Mouse (Mus musculus): ENCODE results near the gene Flot1. TPM values are rescaled to one million over a fixed set of nuclear protein-coding genes. Genes with fewer than 3 reads are reported as not detected.

Flot1 gene
- 10 to 100 TPM; 20.5 to 31.1 (median 28.1) TPM for polyA plus RNA-seq (2017; shearing (Covaris generic))

DNA sequence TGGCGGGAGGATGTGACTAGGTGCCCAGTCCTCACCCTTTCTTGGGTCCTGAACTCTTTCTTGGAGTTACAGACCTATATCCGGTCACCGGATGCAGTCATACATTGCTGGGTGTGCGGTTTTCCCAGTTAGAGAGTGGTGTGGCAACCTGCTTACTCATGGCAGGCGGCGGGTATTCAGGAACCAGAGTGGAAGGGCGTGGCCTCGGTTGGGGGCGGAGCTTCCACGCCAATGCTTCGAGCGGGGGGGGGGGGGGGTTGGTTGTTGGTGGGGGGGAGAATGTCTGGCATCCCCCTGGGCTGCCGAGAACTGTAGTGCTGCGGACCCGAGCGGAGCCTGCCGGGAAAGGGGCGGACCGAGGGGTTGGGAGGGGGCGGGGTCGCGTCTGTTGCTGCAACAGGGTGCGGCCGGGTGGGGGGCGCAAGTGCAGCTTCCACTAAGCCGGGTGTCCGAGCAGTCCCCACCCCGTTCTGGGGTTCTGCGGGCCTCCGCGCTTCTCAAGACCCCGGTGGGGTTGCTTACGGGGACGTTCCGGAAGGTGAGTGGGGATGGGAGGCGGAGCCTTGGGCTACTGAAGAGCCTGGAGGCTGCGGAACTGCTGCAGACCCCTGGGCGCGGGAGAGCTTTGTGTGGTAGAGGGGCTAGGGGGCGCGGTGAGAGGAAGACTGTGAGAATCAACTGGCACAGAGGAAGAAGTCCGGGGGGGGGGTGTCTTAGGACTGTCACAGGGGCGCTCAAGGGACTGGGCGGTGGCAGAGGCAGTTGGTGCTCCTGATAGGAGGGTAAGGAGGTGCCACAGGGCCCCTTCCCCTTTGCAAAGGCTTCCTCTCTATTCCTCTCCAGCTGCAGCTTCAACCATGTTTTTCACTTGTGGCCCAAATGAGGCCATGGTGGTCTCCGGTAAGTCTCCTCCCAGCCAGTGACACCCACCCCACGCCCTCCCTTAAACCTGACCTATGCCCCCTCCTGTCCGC lies at the start of gene Flot1:
Gene Flot1, plus strand, starts transcription at position 267 of the 974 bp plus-strand sequence.
- peak; percentile 81 for ATAC-seq

DNA sequence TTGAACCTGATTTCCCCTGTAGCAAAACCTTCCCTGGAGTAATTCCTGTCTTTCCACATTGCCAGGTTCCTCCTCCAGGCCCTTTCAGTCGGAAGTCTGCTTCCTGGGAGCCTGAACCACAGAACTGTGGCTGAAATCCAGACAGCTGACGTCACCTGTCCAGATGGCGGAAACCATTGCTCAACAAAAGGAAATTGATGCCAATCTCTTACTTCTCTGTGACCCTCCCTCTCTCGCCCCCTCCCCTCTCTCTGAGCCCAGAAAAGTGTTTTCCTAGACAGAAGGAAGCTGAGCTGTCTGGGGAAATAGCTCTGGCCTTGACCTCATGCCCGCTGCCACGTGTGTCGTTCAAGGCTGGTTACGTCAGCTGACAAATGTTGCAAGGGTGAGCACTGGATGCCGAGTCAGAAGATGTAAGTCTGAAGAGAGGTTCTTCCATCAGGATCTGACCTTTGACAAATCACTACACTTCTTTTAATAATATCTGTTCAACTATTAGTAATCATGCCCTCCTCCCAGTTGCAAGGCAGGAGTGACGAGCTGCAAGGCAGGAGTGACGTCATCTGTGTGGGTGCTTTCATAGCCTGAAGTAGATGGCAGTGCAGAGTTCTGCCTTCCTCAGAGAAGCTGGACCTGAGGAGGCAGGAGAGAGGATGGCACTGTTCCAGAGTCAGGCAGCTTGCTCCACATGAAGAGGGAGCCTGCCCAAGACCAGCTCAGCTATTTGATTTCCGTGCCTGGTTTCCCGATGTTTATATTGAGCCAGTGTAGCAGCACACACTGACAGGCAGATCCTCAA lies 46.0 kb upstream of the Flot1 start:
- ATAC-seq: no peak

- ATAC-seq: no peak
Measured at GRCm38 (mm10) chr17:35778965-35779364, 44.1 kb upstream of the Flot1 start.

DNA sequence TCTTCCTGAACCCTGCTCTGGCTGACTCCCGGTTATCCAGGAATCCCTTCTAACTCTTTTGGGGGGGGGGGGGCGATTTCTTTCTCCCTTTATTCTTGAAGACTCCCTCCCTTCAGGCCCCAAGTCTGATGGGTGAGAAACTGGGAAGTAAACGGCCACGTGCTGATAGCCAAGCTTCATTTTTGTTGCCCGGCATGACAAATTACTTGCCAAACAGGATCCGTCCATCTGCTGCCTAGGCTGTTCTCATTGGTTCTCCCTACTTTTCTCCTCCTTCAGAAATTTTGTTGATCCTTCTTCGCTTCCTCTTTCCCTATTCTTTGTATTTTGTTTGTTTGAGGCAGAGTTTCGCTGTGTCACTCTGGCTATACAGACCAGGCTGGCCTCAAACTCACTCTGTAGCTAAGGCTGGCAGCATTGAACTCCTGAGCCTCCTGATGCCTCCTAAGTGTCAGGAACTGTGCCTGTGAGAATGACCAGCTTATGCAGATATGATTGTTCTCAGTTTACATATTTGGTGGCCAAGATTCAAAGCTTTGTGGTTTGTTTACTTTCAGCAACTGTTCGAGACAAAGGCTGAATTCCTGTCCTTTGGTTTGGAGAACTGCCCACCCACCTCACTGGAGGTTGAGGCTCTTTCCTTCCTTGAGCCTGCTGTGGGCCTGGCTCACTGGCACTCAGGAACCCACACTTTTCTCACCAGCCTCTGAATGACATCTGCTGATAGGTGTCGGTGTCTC lies 43.4 kb upstream of the Flot1 start:
- no peak for ATAC-seq

DNA sequence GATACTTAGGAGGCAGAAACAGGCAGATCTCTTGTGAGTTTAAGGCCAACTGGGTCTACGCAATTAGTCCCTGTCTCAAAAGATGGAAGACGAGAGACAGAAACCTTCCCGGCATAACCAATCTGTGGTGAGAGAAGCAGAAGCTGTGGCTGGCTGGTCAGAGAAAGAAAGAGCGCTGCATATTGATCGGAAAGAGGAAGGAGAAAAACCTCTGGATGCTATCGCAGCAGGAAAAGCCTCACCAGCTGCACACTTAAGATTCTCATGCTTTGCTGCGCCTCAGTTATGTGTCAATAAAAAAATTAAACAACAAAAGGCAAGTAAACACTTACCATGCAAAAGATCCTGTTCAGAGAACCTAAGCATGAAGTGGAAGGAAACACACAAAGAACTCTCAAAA lies 42.7 kb upstream of the Flot1 start:
- no peak for ATAC-seq

DNA sequence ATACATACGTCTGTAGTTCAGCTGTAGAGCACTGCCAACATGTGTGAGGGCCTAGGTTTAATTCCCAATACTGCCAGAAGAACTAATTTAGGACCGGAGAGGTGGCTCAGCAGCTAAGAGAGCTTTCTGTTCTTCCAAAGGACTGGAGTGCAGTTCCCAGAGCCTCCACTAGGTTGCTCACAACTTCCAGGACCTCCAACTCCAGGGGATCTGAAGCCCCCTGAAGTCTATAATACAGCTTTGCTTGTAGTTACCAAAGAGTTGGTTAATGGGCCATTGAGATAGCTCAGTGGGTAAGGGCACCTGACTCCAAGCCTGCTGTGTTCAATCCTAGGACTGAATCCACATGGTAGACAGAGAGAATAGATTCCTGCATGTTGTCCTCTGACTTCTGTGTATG lies 40.6 kb upstream of the Flot1 start:
- no peak for ATAC-seq

- no peak for ATAC-seq
Measured at GRCm38 (mm10) chr17:35782924-35783323, 40.1 kb upstream of the Flot1 start.

- no peak for ATAC-seq
Measured at GRCm38 (mm10) chr17:35783944-35784343, 39.1 kb upstream of the Flot1 start.

GRCm38 (mm10) chr17:35785140-35785539 lies 37.9 kb upstream of the Flot1 start:
- ATAC-seq: no peak

DNA sequence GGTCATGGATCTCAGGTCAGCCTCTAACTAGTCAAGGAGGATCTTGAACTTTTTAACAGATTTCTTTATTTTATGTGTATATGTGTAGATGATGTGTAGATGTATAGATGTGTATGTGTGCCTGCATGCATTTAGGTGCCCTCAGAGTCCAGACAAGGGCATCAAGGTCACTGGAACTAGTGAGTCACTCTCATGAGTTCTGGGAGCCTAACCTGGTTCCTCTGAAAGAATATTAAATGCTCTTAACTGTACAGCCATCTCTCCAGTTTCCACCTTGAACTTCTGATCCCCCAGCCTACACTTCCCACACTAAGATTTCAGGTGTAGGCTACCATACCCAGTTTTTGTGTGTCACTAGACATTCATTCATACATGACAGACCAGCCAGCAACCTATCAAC lies 35.5 kb upstream of the Flot1 start:
- ATAC-seq: no peak

DNA sequence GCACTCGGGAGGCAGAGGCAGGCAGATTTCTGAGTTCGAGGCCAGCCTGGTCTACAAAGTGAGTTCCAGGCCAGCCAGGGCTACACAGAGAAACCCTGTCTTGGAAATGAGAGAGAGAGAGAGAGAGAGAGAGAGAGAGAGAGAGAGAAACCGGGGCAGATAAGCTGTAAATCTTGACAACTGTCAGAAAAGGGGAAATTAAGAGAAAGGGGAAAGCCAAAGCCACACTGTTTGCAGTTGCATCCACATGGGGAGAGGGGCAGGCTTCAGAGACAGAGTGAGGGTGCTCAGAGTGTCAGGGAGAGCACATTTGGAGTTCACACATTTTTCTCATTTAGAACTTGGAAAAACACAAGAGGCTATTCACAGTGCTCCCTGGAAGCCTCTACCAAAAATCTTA lies 35.0 kb upstream of the Flot1 start:
- no peak for ATAC-seq

DNA sequence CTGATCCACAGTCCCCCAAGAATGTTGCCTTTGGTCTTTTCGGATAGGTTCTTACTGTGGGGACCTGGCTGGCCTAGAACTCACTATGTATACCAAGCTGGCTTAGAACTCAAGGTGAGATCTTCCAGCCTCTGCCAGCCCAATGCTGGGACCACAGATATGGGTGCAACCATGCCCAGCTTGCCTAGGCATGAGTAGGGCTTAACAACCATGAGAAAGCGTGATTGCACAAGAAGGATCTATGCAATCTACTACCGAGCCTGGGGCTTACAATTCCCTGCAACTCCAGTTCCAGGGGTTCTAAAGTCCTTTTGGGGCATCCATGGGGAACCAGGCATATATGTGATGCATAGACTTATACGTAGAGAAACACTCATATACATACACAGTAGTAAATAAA lies 32.1 kb upstream of the Flot1 start:
- no peak for ATAC-seq

DNA sequence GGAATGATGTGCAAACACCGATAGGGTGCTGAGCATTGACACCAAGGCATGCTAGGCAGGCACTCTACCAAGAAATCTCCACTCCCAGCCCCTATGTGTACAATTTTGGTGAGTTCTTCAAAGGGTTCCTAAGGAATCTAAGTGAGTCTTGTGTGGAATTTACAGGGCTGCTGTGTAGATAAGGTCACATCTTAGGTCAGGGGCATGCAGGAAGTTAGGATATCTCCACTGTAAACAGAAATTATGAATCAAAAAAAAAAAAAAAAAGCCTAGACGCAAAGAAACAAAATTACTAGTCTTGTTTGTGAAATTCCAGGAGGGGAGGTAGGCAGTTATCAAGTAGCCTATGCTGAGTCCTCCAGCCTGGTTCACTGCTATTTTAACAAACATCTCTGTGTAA lies 30.2 kb upstream of the Flot1 start:
- ATAC-seq: no peak

DNA sequence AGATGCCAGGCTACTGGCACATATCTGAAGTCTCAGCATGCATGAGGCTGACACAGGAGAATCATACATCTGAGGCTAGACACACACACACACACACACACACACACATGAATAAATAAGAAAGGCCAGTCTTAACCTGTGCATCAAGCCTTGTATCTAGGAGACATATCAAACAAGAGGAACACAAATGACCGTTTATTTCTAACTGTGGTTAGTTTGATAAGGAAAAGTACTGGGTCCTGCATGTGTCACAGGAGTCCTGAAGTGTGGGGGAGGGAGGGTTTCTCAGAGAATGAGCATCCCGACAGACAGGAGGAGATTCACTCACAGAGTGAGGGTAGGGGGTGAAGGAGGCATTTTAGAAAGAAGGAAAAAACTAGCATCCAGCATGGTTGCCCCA lies 27.9 kb upstream of the Flot1 start:
- ATAC-seq: no peak

DNA sequence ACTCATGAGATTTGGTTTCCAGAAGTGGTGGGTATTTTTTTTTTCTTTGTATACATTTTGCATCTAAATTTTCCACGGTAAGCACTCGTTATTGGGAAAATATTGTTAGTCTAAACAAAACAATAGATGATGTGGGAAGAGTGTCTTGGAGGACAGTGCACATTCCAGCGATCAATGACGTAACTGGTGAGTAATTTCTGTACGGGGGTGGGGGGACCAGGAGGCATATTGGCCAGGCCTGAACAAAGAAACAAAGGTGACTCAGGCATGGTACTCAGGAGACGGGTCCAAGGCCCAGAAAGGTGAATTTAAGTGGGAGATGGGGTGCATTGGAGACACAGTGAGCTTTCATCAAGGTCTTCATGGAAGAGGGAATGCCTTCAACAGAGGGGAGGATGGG lies 27.4 kb upstream of the Flot1 start:
- ATAC-seq: no peak

DNA sequence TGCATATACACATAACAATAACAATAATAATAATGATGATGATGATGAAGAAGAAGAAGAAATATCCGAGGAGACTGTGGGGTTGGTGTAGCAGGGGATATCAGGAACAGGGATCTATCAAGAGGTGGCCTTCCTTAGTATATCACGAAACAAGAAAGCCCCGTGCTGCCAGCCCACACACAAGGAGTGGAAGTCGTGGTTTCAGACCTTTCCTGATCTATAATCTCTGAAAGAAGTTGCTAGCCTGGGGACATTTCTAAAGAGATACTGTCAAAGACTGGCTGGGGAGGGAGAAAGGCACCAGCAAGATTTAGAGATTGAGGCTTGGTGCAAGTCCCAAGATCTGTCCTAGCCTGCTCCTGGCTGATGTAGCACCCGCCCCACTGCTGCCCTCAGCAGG lies 26.2 kb upstream of the Flot1 start:
- ATAC-seq: no peak

DNA sequence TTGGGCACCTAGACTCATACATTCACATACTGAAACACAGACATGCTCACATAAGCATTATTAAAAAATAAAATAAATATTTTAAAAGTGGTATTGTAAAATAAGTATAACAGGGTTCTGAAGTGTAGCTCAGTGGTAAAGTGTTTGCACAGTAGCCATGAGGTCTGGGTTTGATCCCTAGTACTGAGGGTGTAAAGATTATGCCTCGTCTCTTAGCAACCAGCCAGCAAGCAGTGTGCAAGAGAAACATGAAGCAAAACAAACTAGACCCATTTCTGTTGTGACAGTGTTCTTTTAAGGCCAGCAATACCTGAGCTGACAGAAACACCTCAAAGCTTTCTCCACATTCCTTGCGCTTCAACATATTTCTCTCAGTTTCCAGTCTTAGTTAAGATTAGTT lies 22.1 kb upstream of the Flot1 start:
- no peak for ATAC-seq

DNA sequence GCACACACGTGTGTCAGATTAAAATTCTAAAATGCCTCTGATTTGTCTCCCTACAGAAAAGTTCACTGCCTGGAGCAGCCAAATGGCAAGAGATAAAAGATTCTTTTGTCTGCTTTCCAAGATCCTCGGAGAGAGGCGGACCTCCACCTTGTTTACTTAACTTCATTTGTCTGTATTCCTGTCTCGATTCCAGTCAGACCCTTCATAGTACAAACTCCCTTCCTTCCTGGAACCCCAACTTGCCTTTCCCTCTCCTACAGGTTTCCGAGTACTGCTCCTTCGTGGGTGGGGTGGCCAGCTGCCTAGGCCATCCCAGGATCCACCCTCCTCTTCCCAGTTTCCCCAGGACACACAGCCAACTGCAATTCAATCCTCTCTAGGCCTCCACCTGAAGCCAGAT lies 20.0 kb upstream of the Flot1 start:
- ATAC-seq: no peak

GRCm38 (mm10) chr17:35803858-35804399 lies 19.1 kb upstream of the Flot1 start:
- ATAC-seq: no peak

DNA sequence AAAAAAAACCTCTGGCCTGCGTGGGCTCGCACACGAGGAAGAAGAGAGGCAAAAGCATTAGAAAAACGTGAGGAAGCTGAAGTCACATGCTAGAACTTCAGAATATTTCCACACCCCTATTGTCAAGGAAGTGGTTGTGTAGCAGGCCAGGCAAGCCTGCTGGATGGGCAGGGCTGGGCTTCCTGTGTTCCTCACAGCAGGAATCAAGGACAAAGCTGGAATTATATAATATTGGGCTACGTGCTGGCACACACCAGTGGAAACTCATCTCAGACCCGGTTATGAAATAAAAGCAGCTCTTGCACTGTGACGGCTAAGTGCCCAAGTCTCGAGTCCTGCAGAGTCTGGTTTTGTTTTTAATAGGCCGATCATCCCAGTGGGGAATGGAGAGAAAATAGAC lies 15.0 kb upstream of the Flot1 start:
- no peak for ATAC-seq

DNA sequence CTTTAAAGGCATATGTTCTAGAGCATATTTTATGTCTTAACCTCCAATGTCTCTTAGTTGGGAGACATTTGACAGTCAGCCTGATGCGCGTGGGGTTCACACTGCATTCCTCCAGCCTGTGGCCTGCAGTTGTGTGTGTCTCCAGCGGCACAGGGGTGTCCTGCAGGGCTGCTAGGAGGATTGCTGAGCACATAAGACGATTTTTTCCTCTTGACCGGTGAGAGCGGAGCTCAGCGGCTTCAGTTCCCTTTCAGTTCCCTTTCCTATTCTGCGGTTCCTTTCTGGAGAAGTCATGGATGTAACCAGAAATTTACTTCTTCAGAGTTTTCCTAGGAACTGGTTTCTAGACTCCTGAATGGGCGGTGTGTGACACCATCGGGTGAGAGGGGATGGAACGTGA lies 13.6 kb upstream of the Flot1 start:
- no peak for ATAC-seq

DNA sequence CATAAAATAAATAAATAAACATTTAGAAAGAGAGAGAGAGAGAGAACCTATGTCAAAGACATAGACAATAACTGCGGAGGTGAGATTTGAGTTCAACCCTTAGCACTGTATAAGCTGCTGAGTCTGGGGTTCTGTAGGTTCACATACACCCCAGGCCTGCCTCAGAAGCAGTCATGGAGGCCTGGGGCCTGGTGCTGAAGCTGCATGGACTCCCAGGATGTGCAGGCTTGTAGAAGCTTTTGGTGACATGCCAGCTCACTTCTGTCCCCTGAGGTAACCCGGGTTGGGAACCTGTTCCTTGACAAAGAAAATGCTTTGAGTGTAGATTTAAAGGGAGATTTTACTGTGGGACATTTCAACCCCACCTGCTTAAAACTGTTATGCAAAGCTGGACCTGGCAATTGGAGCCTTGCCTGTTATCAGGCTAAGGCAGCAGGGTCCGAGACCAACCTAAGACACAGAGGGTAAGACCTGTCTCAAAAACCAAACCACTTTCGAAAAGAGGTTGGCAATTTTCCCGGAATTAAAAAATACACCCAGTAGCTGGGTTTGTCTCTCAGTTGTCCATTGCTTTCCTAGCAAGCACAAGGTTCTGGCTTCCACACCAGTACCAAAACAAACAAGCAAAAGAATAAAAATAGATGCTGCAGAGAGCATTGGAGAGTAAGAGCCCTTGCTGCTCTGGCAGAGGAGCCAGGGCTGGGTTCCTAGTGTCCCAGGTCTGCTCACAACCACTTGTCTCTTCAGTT lies 12.0 kb upstream of the Flot1 start:
- no peak for ATAC-seq
